Mouse (Mus musculus) CD8-positive naive resting alpha-beta T cell, adult 57 days (primary cell): ENCODE data around the gene Ceacam5. TPM values are rescaled to one million over a fixed set of nuclear protein-coding genes. Genes with fewer than 3 reads are reported as not detected.

Experiments used
- total RNA-seq: library from RNA; stranded (reverse); gene quantifications from one replicate; pipeline ENCODE4 v1.2.4, GENCODE M21; 2023

The Ceacam5 gene
- not detected for total RNA-seq

GRCm38 (mm10) chr7:17712938-17713337 lies at the start of gene Ceacam5:
TSS of gene Ceacam5 (plus strand) at chr7:17713238.

Other genes with a start within 250 kb of the Ceacam5 start
- gene Ceacam14, start 99.4 kb downstream of the Ceacam5 start, total RNA-seq: not detected
- not detected for gene Gm5155, start 158.5 kb downstream of the Ceacam5 start, total RNA-seq